Mouse (Mus musculus) midbrain, postnatal 0 days (tissue): ENCODE measurements around the gene Bax. TPM values are rescaled to one million over a fixed set of nuclear protein-coding genes. Genes with fewer than 3 reads are reported as not detected.

Source experiments
- ATAC-seq: fragments of 200-750 bp; cut with Nextera tagmentation; 2 replicates; pipeline ENCODE4 v1.8.0; 2017; ENCODE audit warnings: moderate number of reproducible peaks, mild to moderate bottlenecking, moderate TSS enrichment, moderate library complexity; ENCODE audit not compliant: low FRiP score
- DNase-seq: peaks from one replicate; pipeline ENCODE4 v3.0.0-alpha.2; 2015; ENCODE audit warnings: low spot score
- H3K27ac ChIP-seq: fragments of 300-500 bp; sonication (generic); 2 replicates; pipeline ENCODE4 v1.5.1; 2014; ENCODE audit warnings: low read depth, mild to moderate bottlenecking, low read length, mixed read lengths
- H3K27me3 ChIP-seq: fragments of 300-500 bp; sonication (generic); 2 replicates; pipeline ENCODE4 v1.6.1; 2014; ENCODE audit warnings: low read length, control low read depth, mixed read lengths; ENCODE audit not compliant: insufficient read depth
- H3K36me3 ChIP-seq: fragments of 300-500 bp; sonication (generic); 2 replicates; pipeline ENCODE4 v1.6.1; 2014; ENCODE audit warnings: low read length, control low read depth, mixed read lengths; ENCODE audit not compliant: insufficient read depth
- H3K4me1 ChIP-seq: fragments of 300-500 bp; sonication (generic); 2 replicates; pipeline ENCODE4 v1.6.1; 2014; ENCODE audit warnings: mild to moderate bottlenecking, control low read depth, antibody characterized with exemption, low read length, mixed read lengths; ENCODE audit not compliant: insufficient read depth
- H3K4me2 ChIP-seq: fragments of 300-500 bp; sonication (generic); 2 replicates; pipeline ENCODE4 v1.6.1; 2014; ENCODE audit warnings: low read depth, mild to moderate bottlenecking, low read length, mixed read lengths; ENCODE audit not compliant: poor library complexity, severe bottlenecking
- H3K4me3 ChIP-seq: fragments of 300-500 bp; sonication (generic); 2 replicates; pipeline ENCODE4 v1.5.1; 2014; ENCODE audit warnings: low read depth, mild to moderate bottlenecking, low read length, moderate library complexity
- H3K9ac ChIP-seq: fragments of 300-500 bp; sonication (generic); replicated peaks from 2 replicates; pipeline ENCODE4 v1.6.1; 2014; ENCODE audit warnings: mild to moderate bottlenecking, low read length, moderate library complexity, mixed read lengths; ENCODE audit not compliant: poor library complexity, severe bottlenecking
- H3K9me3 ChIP-seq: fragments of 300-500 bp; sonication (generic); 2 replicates; pipeline ENCODE4 v1.6.1; 2016; ENCODE audit warnings: low read length, control low read depth
- CTCF ChIP-seq: IDR thresholded peaks from 2 replicates; pipeline ENCODE4 v1.5.1; 2016; ENCODE audit warnings: antibody characterized with exemption, mild to moderate bottlenecking
- WGBS: fragments of 180-500 bp; shearing (Covaris S2); extraction: QIAGEN DNeasy Blood & Tissue Kit; methylation state at CpG from one replicate; pipeline ENCODE4 v1.1.7; 2014; 5-methylcytosine and 5-hydroxymethylcytosine counted together
- polyA plus RNA-seq: library from polyadenylated mRNA; unstranded; fragments of >200 nt; fragmentation: Nextera tagmentation; extraction: Ambion mirVana; gene quantifications from 2 replicates; pipeline ENCODE4 v1.2.1, GENCODE M21; 2015
- total RNA-seq: library from RNA; depleted of rRNA; stranded (reverse); fragments of >200 nt; gene quantifications from 2 replicates; pipeline ENCODE4 v1.2.3, GENCODE M21; 2014

The Bax gene
- total and polyA plus RNA-seq, 2 experiments from 2014 or later, result 144 to 258 TPM

- no peak overlapping the region for H3K27ac ChIP-seq
- H3K9ac ChIP-seq, result no peak overlapping the region
- WGBS, result 94% methylated on average over 14 of the region's 14 CpGs
- DNase-seq, result no peak
- H3K9me3 ChIP-seq, result no peaks in the 10 kb centered on the region
- ATAC-seq, result no peak
- peaks cover 38% of the 10 kb centered on the region for H3K27me3 ChIP-seq
- no peak for TF ChIP-seq CTCF
- no peak overlapping the region for H3K4me3 ChIP-seq
- peaks cover 49% of the 10 kb centered on the region for H3K36me3 ChIP-seq
- no peaks in the 10 kb centered on the region for H3K4me1 ChIP-seq
- H3K4me2 ChIP-seq, result no peak overlapping the region
These were observed 45.5 kb downstream of the Bax start for GRCm38 (mm10) chr7:45421194-45421593.

GRCm38 (mm10) chr7:45420615-45420919 is 46.1 kb downstream of the Bax start, which contains the start of gene Lhb:
Lhb (plus strand) TSS chr7:45420820.
- DNase-seq (no peak), ATAC-seq (no peak)
- Histone ChIP-seq H3K4me1 (no peaks in the 10 kb centered on the region), H3K4me3 (no peak within 1 kb of the TSS), H3K9me3 (no peaks in the 10 kb centered on the region), H3K9ac (no peak within 1 kb of the TSS), H3K4me2 (no peak within 1 kb of the TSS), H3K36me3 (peaks cover 46% of the 10 kb centered on the region), H3K27ac (no peak within 1 kb of the TSS), H3K27me3 (peaks cover 44% of the 10 kb centered on the region)
- WGBS, result 56% methylated on average over 6 of the region's 6 CpGs
- no peak for TF ChIP-seq CTCF

GRCm38 (mm10) chr7:45419859-45420614 is 46.7 kb downstream of the Bax start:
- Histone ChIP-seq H3K4me1 (no peaks in the 10 kb centered on the region), H3K9ac (no peak overlapping the region), H3K27me3 (peaks cover 50% of the 10 kb centered on the region), H3K4me3 (no peak overlapping the region), H3K9me3 (no peaks in the 10 kb centered on the region), H3K27ac (no peak overlapping the region), H3K36me3 (peaks cover 42% of the 10 kb centered on the region), H3K4me2 (no peak overlapping the region)
- ATAC-seq (no peak), DNase-seq (no peak)
- TF ChIP-seq CTCF, result no peak
- 20% methylated on average over 26 of the region's 27 CpGs for WGBS

GRCm38 (mm10) chr7:45417962-45418492 is 48.7 kb downstream of the Bax start:
- Histone ChIP-seq H3K27ac (no peak overlapping the region), H3K27me3 (peaks cover 70% of the 10 kb centered on the region), H3K9ac (no peak overlapping the region), H3K4me2 (no peak overlapping the region), H3K36me3 (peaks cover 22% of the 10 kb centered on the region), H3K4me3 (no peak overlapping the region), H3K9me3 (no peaks in the 10 kb centered on the region), H3K4me1 (peaks cover 3% of the 10 kb centered on the region; the same call in 1 of the 2 replicates)
- no peak for DNase-seq
- no peak for TF ChIP-seq CTCF
- 10% methylated on average over 13 of the region's 13 CpGs for WGBS
- ATAC-seq, result no peak

GRCm38 (mm10) chr7:45415636-45416035 is 51.1 kb downstream of the Bax start:
- no peak for TF ChIP-seq CTCF
- H3K9me3 ChIP-seq, result no peaks in the 10 kb centered on the region
- no peaks in the 10 kb centered on the region for H3K36me3 ChIP-seq
- H3K4me1 ChIP-seq, result peaks cover 3% of the 10 kb centered on the region; the same call in 1 of the 2 replicates
- H3K4me3 ChIP-seq, result no peak overlapping the region; the same call in 1 of the 2 replicates
- H3K9ac ChIP-seq, result peak overlapping the region; percentile 33; the same call in 1 of the 2 replicates
- H3K4me2 ChIP-seq, result peak overlapping the region; percentile 26
- WGBS, result 9% methylated on average over 36 of the region's 37 CpGs
- DNase-seq (no peak), ATAC-seq (no peak)
- H3K27ac ChIP-seq, result no peak overlapping the region
- H3K27me3 ChIP-seq, result peaks cover 88% of the 10 kb centered on the region

- no peak overlapping the region for H3K27ac ChIP-seq
- ATAC-seq (no peak), DNase-seq (no peak)
- TF ChIP-seq CTCF, result no peak
- no peak overlapping the region for H3K9ac ChIP-seq
- H3K36me3 ChIP-seq, result no peaks in the 10 kb centered on the region
- H3K27me3 ChIP-seq, result peaks cover 92% of the 10 kb centered on the region
- no peak overlapping the region for H3K4me3 ChIP-seq
- peaks cover 3% of the 10 kb centered on the region; the same call in 1 of the 2 replicates for H3K4me1 ChIP-seq
- no peak overlapping the region for H3K4me2 ChIP-seq
- H3K9me3 ChIP-seq, result no peaks in the 10 kb centered on the region
- 43% methylated on average over 12 of the region's 12 CpGs for WGBS
These were observed 51.9 kb downstream of the Bax start for GRCm38 (mm10) chr7:45414740-45415224.
